ENCODE assay signal across 17 mouse cellular contexts in the genomic region with DNA sequence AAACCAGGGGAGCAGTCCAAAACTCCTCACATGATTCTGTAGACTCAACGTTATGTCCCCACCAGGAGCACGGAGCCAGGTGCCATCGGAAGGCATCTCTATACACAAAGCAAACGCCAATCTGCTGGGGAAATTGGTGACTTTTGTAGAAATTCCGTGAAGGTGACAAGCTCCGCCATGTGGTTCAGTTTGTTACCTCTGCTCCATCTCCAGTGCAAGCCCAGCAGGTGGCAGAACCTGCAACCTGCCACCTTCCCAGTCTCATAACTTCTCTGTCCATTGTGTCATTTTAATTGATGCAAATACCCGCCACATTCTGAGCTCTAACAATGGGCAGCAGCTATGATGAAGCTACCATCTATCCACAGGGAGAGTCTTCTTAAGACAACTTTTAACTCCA. TPM values are rescaled to one million over a fixed set of nuclear protein-coding genes. Genes with fewer than 3 reads are reported as not detected.
DNase-seq lines count a peak whose midpoint lies in the region; ATAC-seq and TF ChIP-seq lines count a peak whose summit lies in the region.
"Had no signal": no experiment of that assay in that cellular context is flagged by ENCODE, and none has a peak within 500 bp of the region (broad histone marks: within the 10 kb centered on the region; RNA-seq: fewer than 3 reads in every experiment).

No protein-coding gene starts in this region.

- DNase-seq in layer of hippocampus, adult 2 months (ENCODE audit: low spot score in 2 of 2) = no peak
- no peak for DNase-seq in layer of hippocampus, postnatal 25 days (ENCODE audit: extremely low spot score in 1 of 2, low spot score in 1 of 2)
- peak; percentile 11 for DNase-seq in thymus, postnatal 14 days
- DNase-seq in thymus, adult 2 months = no peak
- no peak for DNase-seq in Patski (ENCODE audit: low read depth, low spot score)
- no peak for DNase-seq in lung, adult 2 months
- no peak for DNase-seq in heart, adult 2 months

- no peaks in the 10 kb centered on the region for H3K27me3 ChIP-seq in thymus, adult 2 months (ENCODE audit: control insufficient read depth, insufficient read depth, low read length)
- H3K27me3 ChIP-seq in Patski = peaks cover 3% of the 10 kb centered on the region
- no peaks in the 10 kb centered on the region for H3K27me3 ChIP-seq in heart, adult 2 months (ENCODE audit: control insufficient read depth, insufficient read depth, low read length)
- H3K27me3 ChIP-seq: embryonic facial prominence, embryonic 13.5 days; limb, embryonic 13.5 days had no signal

- TF ChIP-seq POLR2A in thymus, adult 2 months (IDR thresholded peaks at IDR 0.05; ENCODE audit: control insufficient read depth, extremely low read depth, insufficient read depth, low read length, poor library complexity) = no peak
- no peak for TF ChIP-seq POLR2A in lung, adult 2 months (IDR thresholded peaks at IDR 0.05; ENCODE audit: borderline replicate concordance, extremely low read depth, low read depth, low read length)
- TF ChIP-seq POLR2A in heart, adult 2 months (IDR thresholded peaks at IDR 0.05; ENCODE audit: insufficient read depth, low read depth, low read length) = no peak

- no peaks in the 10 kb centered on the region for H3K36me3 ChIP-seq in thymus, adult 2 months (ENCODE audit: control insufficient read depth, insufficient read depth, low read length)
- H3K36me3 ChIP-seq in heart, adult 2 months (ENCODE audit: control insufficient read depth, insufficient read depth, low read length) = no peaks in the 10 kb centered on the region
- H3K36me3 ChIP-seq: embryonic facial prominence, embryonic 13.5 days; forebrain, embryonic 15.5 days; kidney, embryonic 15.5 days; limb, embryonic 13.5 days had no signal

- intact Hi-C loops in heart, adult 2 months (cut with DNase I) = loop anchor here (1.0 to 5.0 kb wide), 4 partner anchors 68 to 323 kb away; partner anchors contain the start of genes Arrb2 and Camta2

- TF ChIP-seq EP300 in heart, adult 2 months (IDR thresholded peaks at IDR 0.05; ENCODE audit: insufficient read depth, low read depth, low read length) = no peak

- in situ Hi-C loops in Patski (cut with MboI; ENCODE audit: low pct_unique_long_range_greater_than_20kb) = loop anchor here (5.0 to 10.0 kb wide), 4 partner anchors 68 to 340 kb away; partner anchors contain the start of genes Camta2, Gltpd2 and Pelp1

- H3K27ac ChIP-seq in layer of hippocampus, adult 2 months = peak overlapping the region; percentile 56
- no peak overlapping the region for H3K27ac ChIP-seq in thymus, adult 2 months (ENCODE audit: control insufficient read depth, insufficient read depth, low read length)
- no peak overlapping the region for H3K27ac ChIP-seq in heart, adult 2 months
- H3K27ac ChIP-seq: embryonic facial prominence, embryonic 13.5 days; forebrain, embryonic 15.5 days; kidney, embryonic 15.5 days; limb, embryonic 13.5 days had no signal

- 73% methylated on average over 7 of the region's 7 CpGs for WGBS in thymus, adult 2 months
- 56% methylated on average over 7 of the region's 7 CpGs for WGBS in lung, adult 2 months
- WGBS in heart, adult 2 months = 62% methylated on average over 7 of the region's 7 CpGs

- ATAC-seq in Patski = no peak
- ATAC-seq: forebrain, embryonic 15.5 days had no signal

- TF ChIP-seq CTCF in layer of hippocampus, adult 2 months (conservative IDR thresholded peaks at IDR 0.05) = peak; percentile 35
- no peak for TF ChIP-seq CTCF in thymus, adult 2 months (IDR thresholded peaks at IDR 0.05; ENCODE audit: borderline replicate concordance, control insufficient read depth, extremely low read depth, insufficient read depth, low read length, poor library complexity)
- peak; percentile 38 for TF ChIP-seq CTCF in Patski (IDR thresholded peaks at IDR 0.05)
- no peak for TF ChIP-seq CTCF in lung, adult 2 months (IDR thresholded peaks at IDR 0.05; ENCODE audit: insufficient read depth, low read length)
- no peak for TF ChIP-seq CTCF in heart, adult 2 months (IDR thresholded peaks at IDR 0.05)

- H3K4me1 ChIP-seq in thymus, adult 2 months (replicated peaks; ENCODE audit: control insufficient read depth, insufficient read depth, low read length) = no peaks in the 10 kb centered on the region
- no peaks in the 10 kb centered on the region for H3K4me1 ChIP-seq in lung, adult 2 months (ENCODE audit: control insufficient read depth, insufficient read depth, low read length)
- H3K4me1 ChIP-seq in heart, adult 2 months (ENCODE audit: control insufficient read depth, insufficient read depth, low read length) = no peaks in the 10 kb centered on the region
- H3K4me1 ChIP-seq: embryonic facial prominence, embryonic 13.5 days; forebrain, embryonic 15.5 days; kidney, embryonic 15.5 days; limb, embryonic 13.5 days had no signal

- H3K79me2 ChIP-seq in heart, adult 2 months (replicated peaks; ENCODE audit: control insufficient read depth, insufficient read depth, low read length) = no peaks in the 10 kb centered on the region

- CTCF ChIA-PET in Patski (lab: Charles Lee) = interaction anchor here (0.7 to 1.5 kb wide), 10 partner anchors 10 to 228 kb away, joined by 3 to 5 read pairs (median 3); partner anchors contain the start of genes Rnf167 and Slc25a11

- H3K9ac ChIP-seq in heart, adult 2 months (ENCODE audit: low read depth, low read length) = no peak overlapping the region
- H3K9ac ChIP-seq: embryonic facial prominence, embryonic 13.5 days; kidney, embryonic 15.5 days; limb, embryonic 13.5 days; liver, postnatal 0 days had no signal

- H3K4me3 ChIP-seq in layer of hippocampus, adult 2 months = no peak overlapping the region
- H3K4me3 ChIP-seq in thymus, adult 2 months (ENCODE audit: control insufficient read depth, insufficient read depth, low read length) = no peak overlapping the region
- no peak overlapping the region for H3K4me3 ChIP-seq in lung, adult 2 months (replicated peaks; ENCODE audit: extremely low read depth, low read depth, low read length)
- H3K4me3 ChIP-seq in heart, adult 2 months = no peak overlapping the region
- H3K4me3 ChIP-seq: embryonic facial prominence, embryonic 13.5 days; forebrain, embryonic 15.5 days; kidney, embryonic 15.5 days; limb, embryonic 13.5 days had no signal

- POLR2A ChIA-PET in Patski (lab: Charles Lee) = interaction anchor here (0.6 to 1.1 kb wide), 2 partner anchors 9 to 10 kb away, joined by 3 to 4 read pairs; partner anchors contain the start of gene Zfp3

RNA-seq across cellular contexts. Expression of gene Zfp3, which starts 9.1 kb away (rescaled TPM):
- total RNA-seq in layer of hippocampus, adult 2 months (2021) = 10 to 100 TPM; 23.8 TPM
- 10 to 100 TPM; 23.1 to 24.8 TPM for total RNA-seq in layer of hippocampus, postnatal 25 days (2021)
- 3.9 and 4.6 TPM in 2 replicates for polyA plus RNA-seq in thymus, adult 2 months (2012; rRNA removed)
- 7.9 TPM for polyA plus RNA-seq in Patski (2021)
- 1.4 and 2.3 TPM in 2 replicates for polyA plus RNA-seq in lung, adult 2 months (2012; rRNA removed)
- 1 to 10 TPM; 7.5 to 8.5 TPM for total RNA-seq in heart, adult 2 months (2021)
- 1.5 and 3.5 TPM in 2 replicates for polyA plus RNA-seq in heart, adult 2 months (2012; rRNA removed)

RNA-seq across cellular contexts. Expression of gene Kif1c, which starts 54.6 kb away (rescaled TPM):
- total RNA-seq in layer of hippocampus, adult 2 months (2021) = 10 to 100 TPM; 76.5 to 89.8 TPM
- total RNA-seq in layer of hippocampus, postnatal 25 days (2021) = 10 to 100 TPM; 71.5 to 78.9 TPM
- polyA plus RNA-seq in thymus, adult 2 months (2012; rRNA removed) = 25.5 and 32.1 TPM in 2 replicates
- 126 TPM for polyA plus RNA-seq in Patski (2021)
- 78.2 and 103 TPM in 2 replicates for polyA plus RNA-seq in lung, adult 2 months (2012; rRNA removed)
- 100 to 1,000 TPM; 477 to 524 TPM for total RNA-seq in heart, adult 2 months (2021)
- 153 and 228 TPM in 2 replicates for polyA plus RNA-seq in heart, adult 2 months (2012; rRNA removed)

RNA-seq across cellular contexts. Expression of gene Inca1, which starts 55.0 kb away (rescaled TPM):
- 1 to 10 TPM; 2.9 to 5.0 TPM for total RNA-seq in layer of hippocampus, adult 2 months (2021)
- 1 to 10 TPM; 3.1 to 3.4 TPM for total RNA-seq in layer of hippocampus, postnatal 25 days (2021)
- polyA plus RNA-seq in thymus, adult 2 months (2012; rRNA removed) = 1.1 and 1.9 TPM in 2 replicates
- polyA plus RNA-seq in Patski (2021) = 2.5 TPM
- 1.6 and 2.0 TPM in 2 replicates for polyA plus RNA-seq in lung, adult 2 months (2012; rRNA removed)
- 1 to 10 TPM; 6.3 to 6.9 TPM for total RNA-seq in heart, adult 2 months (2021)
- 4.6 and 5.4 TPM in 2 replicates for polyA plus RNA-seq in heart, adult 2 months (2012; rRNA removed)
- total RNA-seq: hematopoietic stem cell, adult 5-6 weeks; monocyte, adult 5-6 weeks had no signal

RNA-seq across cellular contexts. Expression of gene Scimp, which starts 57.4 kb away (rescaled TPM):
- not detected for total RNA-seq in layer of hippocampus, adult 2 months (2021)
- total RNA-seq in layer of hippocampus, postnatal 25 days (2021) = not detected
- 2.4 and 3.1 TPM in 2 replicates for polyA plus RNA-seq in thymus, adult 2 months (2012; rRNA removed)
- polyA plus RNA-seq in Patski (2021) = 0.05 TPM
- 2.6 and 3.5 TPM in 2 replicates for polyA plus RNA-seq in lung, adult 2 months (2012; rRNA removed)
- total RNA-seq in heart, adult 2 months (2021) = under 1 TPM; 0.27 to 0.70 TPM
- 0.84 and 1.00 TPM in 2 replicates for polyA plus RNA-seq in heart, adult 2 months (2012; rRNA removed)
- total RNA-seq: gastrocnemius, postnatal 25 days; layer of hippocampus, postnatal 14 days; left cerebral cortex, postnatal 14 days had no signal
- polyA plus RNA-seq: forebrain, embryonic 15.5 days had no signal

Comparison
In these comparisons a context has a peak if more than half of its experiments do, and no peak if none do; other contexts are left out.
1. CTCF ChIP-seq: peak in layer of hippocampus, adult 2 months (single experiment) and Patski (single experiment); none in thymus, adult 2 months (single experiment), lung, adult 2 months (single experiment) and heart, adult 2 months (single experiment).